Comparison of ENCODE assay signal across 8 mouse cellular contexts in genomic region chr1:171195046-171195822, GRCm38 (mm10). TPM values are rescaled to one million over a fixed set of nuclear protein-coding genes. Genes with fewer than 3 reads are reported as not detected.
DNase-seq lines count a peak whose midpoint lies in the region; ATAC-seq lines count a peak whose summit lies in the region.

No protein-coding gene starts in this region.

- 4% methylated on average over 20 of the region's 20 CpGs for WGBS in heart, embryonic 10.5 days
- WGBS in hindbrain, embryonic 13.5 days: 4% methylated on average over 20 of the region's 20 CpGs
- 6% methylated on average over 20 of the region's 20 CpGs for WGBS in midbrain, embryonic 12.5 days

- peak overlapping the region; percentile 81 for H3K4me3 ChIP-seq in heart, embryonic 10.5 days
- peak overlapping the region; percentile 63 for H3K4me3 ChIP-seq in hindbrain, embryonic 13.5 days
- H3K4me3 ChIP-seq in midbrain, embryonic 12.5 days: peak overlapping the region; percentile 65

- H3K36me3 ChIP-seq in heart, embryonic 10.5 days: no peaks in the 10 kb centered on the region
- no peaks in the 10 kb centered on the region for H3K36me3 ChIP-seq in hindbrain, embryonic 13.5 days
- no peaks in the 10 kb centered on the region for H3K36me3 ChIP-seq in midbrain, embryonic 12.5 days

- H3K27me3 ChIP-seq in heart, embryonic 10.5 days (ENCODE audit: insufficient read depth, poor library complexity, severe bottlenecking): peaks cover 54% of the 10 kb centered on the region
- peaks cover 77% of the 10 kb centered on the region for H3K27me3 ChIP-seq in hindbrain, embryonic 13.5 days
- H3K27me3 ChIP-seq in midbrain, embryonic 12.5 days: peaks cover 48% of the 10 kb centered on the region

- no peak for DNase-seq in heart, embryonic 10.5 days (ENCODE audit: low spot score)
- DNase-seq in heart, adult 9 months (ENCODE audit: low spot score in 2 of 2): no peak
- peak; percentile 59 for DNase-seq in brain, adult 2 months (ENCODE audit: low read depth, low spot score)
- no peak for DNase-seq in frontal cortex, postnatal 10 days (ENCODE audit: low spot score in 2 of 2)
- no peak for DNase-seq in thymus, postnatal 25 days
- DNase-seq in frontal cortex, postnatal 36 days (ENCODE audit: low spot score in 2 of 2): no peak

- H3K27ac ChIP-seq in heart, embryonic 10.5 days: peak overlapping the region; percentile 84
- no peak overlapping the region for H3K27ac ChIP-seq in hindbrain, embryonic 13.5 days
- H3K27ac ChIP-seq in midbrain, embryonic 12.5 days (replicated peaks): no peak overlapping the region

- no peaks in the 10 kb centered on the region for H3K9me3 ChIP-seq in heart, embryonic 10.5 days
- no peaks in the 10 kb centered on the region for H3K9me3 ChIP-seq in hindbrain, embryonic 13.5 days
- H3K9me3 ChIP-seq in midbrain, embryonic 12.5 days: no peaks in the 10 kb centered on the region

- peak overlapping the region; percentile 98 for H3K4me2 ChIP-seq in hindbrain, embryonic 13.5 days
- H3K4me2 ChIP-seq in midbrain, embryonic 12.5 days (replicated peaks): peak overlapping the region; percentile 99

- peaks cover 38% of the 10 kb centered on the region for H3K4me1 ChIP-seq in heart, embryonic 10.5 days
- H3K4me1 ChIP-seq in hindbrain, embryonic 13.5 days (replicated peaks): peaks cover 39% of the 10 kb centered on the region
- H3K4me1 ChIP-seq in midbrain, embryonic 12.5 days: peaks cover 30% of the 10 kb centered on the region

- peak; percentile 5; the same call in 1 of the 2 replicates for ATAC-seq in hindbrain, embryonic 13.5 days (ENCODE audit: low FRiP score)
- no peak for ATAC-seq in midbrain, embryonic 12.5 days (ENCODE audit: low FRiP score, low read depth)

- peak overlapping the region; percentile 77 for H3K9ac ChIP-seq in hindbrain, embryonic 13.5 days
- peak overlapping the region; percentile 61; the same call in 1 of the 2 replicates for H3K9ac ChIP-seq in midbrain, embryonic 12.5 days (replicated peaks)

RNA-seq across cellular contexts. Expression of gene Pcp4l1, which starts 0.8 kb away (rescaled TPM):
- 18.0 and 24.4 TPM in 2 replicates for polyA plus RNA-seq in heart, embryonic 10.5 days (2016; fragmentation: Nextera tagmentation; extraction: Ambion mirVana)
- polyA plus RNA-seq in hindbrain, embryonic 13.5 days (2015; fragmentation: Nextera tagmentation; extraction: Ambion mirVana): 25.1 and 44.1 TPM in 2 replicates
- 20.4 and 20.8 TPM in 2 replicates for polyA plus RNA-seq in midbrain, embryonic 12.5 days (2016; fragmentation: Nextera tagmentation; extraction: Ambion mirVana)

RNA-seq across cellular contexts. Expression of gene Nr1i3, which starts 18.5 kb away (rescaled TPM):
- polyA plus RNA-seq in heart, embryonic 10.5 days (2016; fragmentation: Nextera tagmentation; extraction: Ambion mirVana): 0.14 and 0.28 TPM in 2 replicates
- polyA plus RNA-seq in hindbrain, embryonic 13.5 days (2015; fragmentation: Nextera tagmentation; extraction: Ambion mirVana): 0.32 and 0.48 TPM in 2 replicates
- 0.11 and 0.47 TPM in 2 replicates for polyA plus RNA-seq in midbrain, embryonic 12.5 days (2016; fragmentation: Nextera tagmentation; extraction: Ambion mirVana)

RNA-seq across cellular contexts. Expression of gene Tomm40l, which starts 27.1 kb away (rescaled TPM):
- polyA plus RNA-seq in heart, embryonic 10.5 days (2016; fragmentation: Nextera tagmentation; extraction: Ambion mirVana): 41.8 and 53.7 TPM in 2 replicates
- 35.4 and 42.4 TPM in 2 replicates for polyA plus RNA-seq in hindbrain, embryonic 13.5 days (2015; fragmentation: Nextera tagmentation; extraction: Ambion mirVana)
- polyA plus RNA-seq in midbrain, embryonic 12.5 days (2016; fragmentation: Nextera tagmentation; extraction: Ambion mirVana): 28.5 and 33.4 TPM in 2 replicates

RNA-seq across cellular contexts. Expression of gene Apoa2, which starts 29.6 kb away (rescaled TPM):
- 16.2 and 315 TPM in 2 replicates for polyA plus RNA-seq in heart, embryonic 10.5 days (2016; fragmentation: Nextera tagmentation; extraction: Ambion mirVana)
- polyA plus RNA-seq in hindbrain, embryonic 13.5 days (2015; fragmentation: Nextera tagmentation; extraction: Ambion mirVana): 4.4 and 6.0 TPM in 2 replicates
- polyA plus RNA-seq in midbrain, embryonic 12.5 days (2016; fragmentation: Nextera tagmentation; extraction: Ambion mirVana): 2.9 and 6.6 TPM in 2 replicates

RNA-seq across cellular contexts. Expression of gene Fcer1g, which starts 38.9 kb away (rescaled TPM):
- polyA plus RNA-seq in heart, embryonic 10.5 days (2016; fragmentation: Nextera tagmentation; extraction: Ambion mirVana): 4.9 and 12.1 TPM in 2 replicates
- 29.4 and 33.8 TPM in 2 replicates for polyA plus RNA-seq in hindbrain, embryonic 13.5 days (2015; fragmentation: Nextera tagmentation; extraction: Ambion mirVana)
- 22.3 and 28.4 TPM in 2 replicates for polyA plus RNA-seq in midbrain, embryonic 12.5 days (2016; fragmentation: Nextera tagmentation; extraction: Ambion mirVana)
